Mouse (Mus musculus) retina, adult 2 months (tissue): ENCODE measurements around the gene Unc45b.
A peak's percentile ranks its signal among the peaks of the same experiment; 100 is the strongest.

Source experiments
- DNase-seq: peaks from one replicate; pipeline ENCODE4 v3.0.0-alpha.2; 2012; ENCODE audit warnings: low read depth, low spot score

Unc45b gene

GRCm38 (mm10) chr11:82910250-82910649, at the start of gene Unc45b:
Unc45b (plus strand) TSS chr11:82910550.
- DNase-seq: no peak

GRCm38 (mm10) chr11:82860759-82861158, 49.6 kb upstream of the Unc45b start:
- DNase-seq: no peak

DNA sequence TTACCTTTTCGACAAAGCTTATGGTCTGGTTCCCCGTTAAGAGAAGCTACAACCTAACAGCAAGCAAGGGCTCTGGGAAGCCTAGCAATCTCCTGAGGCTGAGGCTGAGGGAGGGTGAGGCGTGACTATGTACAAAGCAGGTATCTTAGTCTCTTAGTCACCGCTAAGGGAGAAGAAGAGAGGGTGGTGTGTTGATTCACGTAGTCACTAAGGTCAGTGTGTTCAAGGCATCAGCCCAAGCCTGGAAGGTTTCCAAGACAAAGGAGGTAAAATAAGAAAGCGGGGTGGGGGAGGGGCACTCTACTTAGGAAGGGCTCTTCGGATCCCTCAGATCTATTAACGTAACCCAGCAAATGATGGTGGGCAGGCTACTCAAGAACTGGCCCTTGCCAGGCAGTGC, 48.8 kb upstream of the Unc45b start:
- no peak for DNase-seq

DNA sequence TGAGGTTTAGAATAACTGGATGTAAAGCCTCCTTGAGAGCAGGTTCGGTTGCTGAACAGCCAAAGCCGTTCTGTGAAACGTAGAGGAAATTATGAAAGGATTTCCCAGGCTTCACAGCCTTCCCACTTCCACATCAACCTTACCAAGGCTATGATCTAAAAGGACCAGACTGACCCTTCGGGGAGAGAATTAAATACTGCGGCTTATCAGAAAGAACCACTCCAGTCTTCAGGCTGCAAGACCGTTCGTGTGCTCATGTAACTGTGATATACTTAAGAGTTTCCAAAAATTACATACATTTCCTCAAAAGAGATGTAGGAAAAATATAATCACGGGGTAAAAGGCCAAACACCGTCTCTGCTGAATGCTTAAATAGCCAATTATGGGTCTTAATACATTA, 47.7 kb upstream of the Unc45b start:
- DNase-seq: no peak

DNA sequence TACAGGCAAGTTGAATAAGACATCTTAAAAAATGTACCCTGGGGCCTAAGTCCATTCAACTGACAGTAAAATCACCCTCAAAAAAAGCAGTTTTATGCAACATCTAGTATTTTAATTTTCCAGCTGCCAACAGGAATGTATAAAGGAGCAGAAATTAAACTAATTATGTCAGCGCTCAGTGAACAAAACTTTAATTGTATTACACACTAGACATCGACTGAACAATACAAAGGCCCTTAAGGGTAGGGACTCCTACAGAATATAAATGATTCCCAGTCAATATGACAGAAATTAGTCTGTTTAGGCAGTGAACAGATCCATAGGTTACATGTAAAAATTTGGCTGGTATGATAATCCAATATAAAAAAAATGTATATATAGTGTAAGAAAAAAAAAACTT, 47.3 kb upstream of the Unc45b start:
- DNase-seq: no peak

GRCm38 (mm10) chr11:82863488-82863931, 46.8 kb upstream of the Unc45b start:
- DNase-seq: no peak

GRCm38 (mm10) chr11:82865957-82866356, 44.4 kb upstream of the Unc45b start:
- no peak for DNase-seq

- DNase-seq: no peak
Observed at GRCm38 (mm10) chr11:82866850-82867564, 43.3 kb upstream of the Unc45b start.

DNA sequence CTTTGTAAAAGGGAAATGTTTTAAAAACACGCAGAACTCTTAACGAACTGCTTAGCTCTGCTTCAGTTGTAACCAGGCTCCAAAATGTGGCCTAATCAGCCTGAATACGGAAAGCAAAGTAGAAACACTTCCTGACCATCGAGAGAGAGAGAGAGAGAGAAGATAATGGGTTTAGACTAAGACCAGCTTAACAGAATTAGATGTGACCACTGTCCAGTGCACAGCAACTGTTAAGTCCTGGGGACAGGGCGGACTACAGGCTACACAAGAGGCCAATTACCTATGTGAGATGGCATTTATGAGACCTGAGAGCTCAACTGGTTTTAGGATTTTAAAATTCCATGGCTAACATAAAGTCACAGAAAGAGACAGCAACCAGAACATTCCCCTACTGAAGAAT, 42.4 kb upstream of the Unc45b start:
- peak; percentile 64 for DNase-seq

DNA sequence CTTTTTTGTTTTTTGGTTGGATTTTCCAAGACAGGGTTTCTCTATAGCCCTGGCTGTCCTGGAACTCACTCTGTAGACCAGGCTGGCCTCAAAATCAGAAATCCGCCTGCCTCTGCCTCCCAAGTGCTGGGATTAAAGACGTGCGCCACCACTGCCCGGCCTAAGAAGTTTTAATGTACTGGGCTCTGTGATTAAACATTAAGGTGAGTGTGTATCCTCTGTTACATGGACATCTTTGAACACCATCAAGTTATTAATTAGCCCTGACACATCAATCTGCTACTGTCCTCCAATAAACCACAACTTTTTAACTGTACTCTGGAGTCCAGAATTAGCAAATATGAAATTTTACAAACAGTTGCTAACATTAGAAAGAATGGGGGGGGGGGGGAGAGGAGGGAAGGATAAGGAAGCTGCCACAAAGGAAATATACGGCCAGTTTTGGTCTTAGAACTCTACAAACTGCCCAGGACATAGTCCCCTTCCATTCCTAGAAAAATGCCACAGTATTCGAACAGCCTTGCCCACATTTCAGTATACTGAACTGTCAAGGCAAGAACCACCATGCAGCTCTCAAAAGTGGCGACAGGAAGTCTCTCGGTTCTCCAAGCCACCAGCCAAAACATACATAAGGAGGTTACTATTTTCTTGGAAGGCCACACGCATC, 40.7 kb upstream of the Unc45b start:
- DNase-seq: no peak

DNA sequence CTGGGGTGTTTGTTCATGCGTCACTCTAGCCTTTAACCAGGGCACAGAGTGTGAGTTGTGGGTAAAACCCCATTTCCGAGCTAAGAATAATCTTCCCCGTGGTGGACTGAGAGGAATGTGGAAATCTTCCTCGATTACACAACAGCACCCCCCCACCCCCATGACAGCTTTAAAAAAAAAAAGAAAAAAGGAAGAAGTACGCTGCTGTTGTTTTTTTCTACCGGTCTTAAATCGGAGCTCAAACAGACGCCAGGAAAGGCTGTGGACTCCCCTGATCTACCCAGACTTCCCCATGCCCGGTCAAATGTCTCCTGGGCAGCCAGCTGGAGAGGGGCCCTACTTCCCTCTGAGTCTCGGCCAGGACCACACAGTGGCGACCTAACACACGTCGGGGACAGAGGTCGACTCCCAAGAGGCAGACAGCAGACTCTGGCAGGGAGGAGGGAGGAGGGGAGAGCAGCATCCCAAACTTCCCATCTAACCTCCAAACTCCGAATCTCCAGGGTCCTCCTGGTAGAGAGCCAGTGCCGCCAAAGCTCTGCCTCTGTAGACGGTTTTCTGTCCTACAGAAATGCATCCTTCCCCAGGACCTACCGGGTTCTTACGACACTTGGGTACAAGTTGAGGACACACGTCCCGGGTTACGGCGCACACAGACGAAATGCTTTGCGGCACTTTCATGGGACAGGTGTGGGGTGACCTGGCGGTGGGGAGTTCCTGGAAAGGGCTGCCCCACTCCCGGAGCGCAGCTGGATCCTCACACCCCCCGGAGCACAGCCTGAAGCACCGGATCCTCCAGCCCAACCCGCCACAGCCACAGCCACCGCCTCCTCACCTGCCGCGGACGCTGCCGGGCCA, 39.9 kb upstream of the Unc45b start:
- DNase-seq: no peak

GRCm38 (mm10) chr11:82871031-82871446, 39.3 kb upstream of the Unc45b start, which contains the start of gene Rffl:
Rffl (minus strand) TSS chr11:82871210.
- peak; percentile 90 for DNase-seq

- no peak for DNase-seq
Observed at GRCm38 (mm10) chr11:82874924-82875323, 35.4 kb upstream of the Unc45b start.

DNA sequence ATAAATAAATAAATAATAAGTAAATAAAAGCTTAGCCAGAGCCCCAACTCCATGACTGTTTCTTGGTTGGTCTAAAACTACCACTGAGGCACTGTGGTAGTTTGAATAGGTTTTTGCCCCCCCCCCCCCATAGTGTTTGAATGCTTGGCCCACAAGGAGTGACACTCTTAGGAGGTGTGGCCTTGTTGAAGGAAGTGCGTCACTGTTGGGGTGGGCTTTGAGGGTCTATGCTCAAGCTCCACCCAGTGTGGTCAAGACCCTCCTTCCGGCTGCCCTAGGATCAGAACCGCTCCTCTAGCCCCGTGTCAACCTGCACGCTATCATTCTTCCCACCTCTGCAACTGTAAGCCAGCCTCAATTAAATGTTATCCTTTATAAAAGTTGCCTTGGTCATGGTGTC, 34.7 kb upstream of the Unc45b start:
- DNase-seq: no peak

- no peak for DNase-seq
Observed at GRCm38 (mm10) chr11:82877726-82878344, 32.5 kb upstream of the Unc45b start.

- no peak for DNase-seq
Observed at GRCm38 (mm10) chr11:82883180-82883579, 27.2 kb upstream of the Unc45b start.

DNA sequence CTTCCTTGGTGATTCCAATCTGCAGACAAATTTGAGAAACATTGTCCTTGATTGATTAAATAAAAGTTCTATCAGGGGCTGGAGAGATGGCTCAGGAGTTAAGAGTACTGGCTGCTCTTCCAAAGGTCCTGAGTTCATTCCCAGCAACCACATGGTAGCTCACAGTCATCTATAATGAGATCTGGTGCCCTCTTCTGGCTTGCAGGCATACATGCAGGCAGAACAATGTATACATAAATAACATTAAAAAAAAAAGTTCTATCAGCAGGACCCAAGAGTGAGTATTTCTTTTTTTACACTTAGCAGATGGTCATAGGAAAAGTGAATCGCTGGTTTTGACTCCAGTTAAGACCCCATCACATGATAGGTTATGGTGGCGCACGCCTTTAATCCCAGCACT, 23.8 kb upstream of the Unc45b start:
- no peak for DNase-seq

DNA sequence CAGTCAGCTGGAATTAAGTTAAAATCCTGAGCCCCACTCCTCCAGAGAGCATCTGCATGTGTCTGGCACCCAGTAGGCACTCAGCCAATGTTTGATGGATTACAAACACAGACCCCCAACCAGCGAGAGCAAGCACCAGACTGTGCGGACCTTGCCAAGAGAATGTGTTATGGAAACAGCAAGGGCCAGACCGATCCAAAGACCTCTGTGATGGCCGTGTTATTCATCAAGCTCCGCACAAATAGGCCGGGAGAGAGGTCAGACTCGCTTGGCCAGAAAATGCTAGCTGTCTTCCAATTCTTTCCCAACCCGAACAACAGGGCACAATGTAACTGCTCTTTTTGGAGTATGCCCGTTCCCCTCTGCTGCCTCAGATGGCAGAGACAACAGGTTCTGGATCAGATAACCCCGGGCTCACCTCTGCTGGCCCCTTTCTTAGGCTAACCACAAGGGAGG, 21.8 kb upstream of the Unc45b start:
- DNase-seq: no peak

- no peak for DNase-seq
Observed at GRCm38 (mm10) chr11:82889524-82890341, 20.6 kb upstream of the Unc45b start.

DNA sequence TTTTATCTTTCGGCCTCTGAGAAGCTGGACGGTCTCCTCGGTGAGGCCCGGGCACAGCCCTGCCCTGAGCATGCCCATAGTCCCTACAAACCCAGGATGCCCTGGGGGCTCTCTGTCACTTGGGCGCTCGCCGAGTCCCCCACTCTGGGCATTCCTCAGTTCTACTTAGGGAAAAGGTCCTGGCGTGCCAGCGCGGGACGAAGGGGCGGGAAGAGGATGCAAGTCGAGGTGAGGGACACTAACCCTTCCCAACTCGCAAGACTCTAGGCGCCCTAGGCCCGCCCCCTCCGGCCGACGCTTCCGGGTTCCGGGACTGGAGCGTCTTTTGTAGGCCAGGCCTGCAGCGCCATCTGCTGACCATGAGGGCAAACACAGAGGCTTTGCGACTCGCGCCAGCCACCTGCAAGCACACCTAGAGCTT, 20.0 kb upstream of the Unc45b start, which contains the start of gene Rad51d:
Gene Rad51d, minus strand, starts transcription at position 273 of the 421 bp plus-strand sequence.
- peak; percentile 89 for DNase-seq

- DNase-seq: no peak
Observed at GRCm38 (mm10) chr11:82891936-82892335, 18.4 kb upstream of the Unc45b start, which contains the start of gene Fndc8. Fndc8 (plus strand) TSS chr11:82892124.
